Mouse (Mus musculus) spleen, postnatal 10 days (tissue): ENCODE data around the gene Scnm1.

ENCODE experiments used
- DNase-seq, 2 experiments: peaks; one replicate each; pipeline ENCODE4 v3.0.0; 2021 to 2022; ENCODE audit warnings: low spot score in 2 of 2

Scnm1 gene

GRCm38 (mm10) chr3:95133680-95134101, at the start of gene Scnm1, which contains the start of gene Lysmd1:
Gene Scnm1, minus strand, starts transcription at chr3:95134011.
Gene Lysmd1, plus strand, starts transcription at chr3:95134088.
- DNase-seq, result peak; percentile 68 to 92

DNA sequence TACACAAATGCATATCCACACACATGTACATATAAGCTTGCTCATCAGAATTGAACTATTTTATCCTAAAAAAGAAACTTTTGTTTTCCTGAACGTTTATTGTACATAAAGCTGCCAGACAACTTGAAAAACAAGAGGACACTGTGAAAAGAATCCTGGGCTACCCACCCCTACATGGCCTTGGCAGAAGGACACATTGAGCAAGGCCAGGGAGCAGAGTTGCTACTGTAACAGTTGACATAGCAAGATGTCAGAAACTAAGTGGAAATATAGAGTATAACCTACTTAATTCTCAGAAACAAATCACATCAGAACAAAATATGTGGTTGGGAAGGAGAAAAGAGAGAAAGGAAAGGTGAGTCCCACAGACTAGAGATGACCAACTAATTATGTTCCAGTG, 48.0 kb upstream of the Scnm1 start:
- no peak for DNase-seq

GRCm38 (mm10) chr3:95179890-95180289, 46.1 kb upstream of the Scnm1 start:
- DNase-seq, result no peak

- DNase-seq, result no peak
Observed at GRCm38 (mm10) chr3:95178948-95179347, 45.1 kb upstream of the Scnm1 start.

GRCm38 (mm10) chr3:95177583-95177982, 43.8 kb upstream of the Scnm1 start:
- DNase-seq, result no peak

DNA sequence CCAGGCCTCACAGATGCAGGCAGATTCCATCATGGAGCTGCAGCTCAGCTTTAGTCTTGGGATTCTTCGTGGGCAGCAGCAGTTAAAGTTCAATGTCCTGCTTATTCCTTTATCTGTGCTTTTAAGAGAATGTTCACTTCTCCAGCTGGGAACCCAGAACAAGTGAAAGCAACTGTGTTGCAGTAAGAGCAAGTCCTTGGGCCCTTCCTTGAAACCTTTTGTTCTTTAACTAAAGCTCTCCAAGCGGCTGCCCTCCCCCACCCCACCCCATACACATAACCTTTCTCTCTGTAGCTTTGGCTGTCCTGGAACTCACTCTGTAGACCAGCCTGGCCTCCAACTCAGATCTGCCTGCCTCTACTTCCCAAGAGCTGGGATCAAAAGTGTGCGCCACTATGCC, 42.7 kb upstream of the Scnm1 start:
- no peak for DNase-seq

DNA sequence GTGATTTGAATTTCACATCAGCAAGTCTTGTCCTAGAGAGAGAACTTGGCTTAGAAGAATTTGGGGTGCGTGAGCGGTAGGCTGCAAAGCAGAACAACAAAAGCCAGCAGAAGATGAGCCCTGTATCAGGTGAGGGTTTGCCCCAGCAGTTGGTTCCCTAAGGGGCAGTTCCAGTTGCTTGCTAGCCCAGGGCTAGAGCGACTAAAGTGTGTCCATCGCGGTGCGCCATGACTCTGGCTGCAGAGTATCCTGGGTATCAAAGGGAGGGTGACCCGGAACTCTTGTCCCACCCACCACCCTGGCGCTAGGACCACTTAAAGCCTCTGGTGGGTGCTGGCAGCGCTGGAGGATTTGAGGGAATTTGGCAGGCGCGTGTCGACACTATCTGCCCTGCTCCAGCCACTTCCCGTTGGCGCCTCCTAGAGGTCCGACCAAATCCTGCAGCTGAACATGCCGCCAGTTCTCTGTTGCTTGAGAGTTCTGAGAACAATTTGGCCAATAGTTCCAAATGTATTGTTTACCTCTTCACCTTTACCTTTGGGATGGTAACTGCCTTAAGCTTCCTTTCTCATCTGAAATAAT, 40.3 kb upstream of the Scnm1 start:
- peak; percentile 84 to 91 for DNase-seq

GRCm38 (mm10) chr3:95173256-95173949, 39.6 kb upstream of the Scnm1 start:
- peak; percentile 24 to 32 for DNase-seq

GRCm38 (mm10) chr3:95172526-95173255, 38.9 kb upstream of the Scnm1 start:
- peak in 1 of 2 experiments; percentile 23 for DNase-seq

- no peak for DNase-seq
Observed at GRCm38 (mm10) chr3:95171105-95171504, 37.3 kb upstream of the Scnm1 start.

GRCm38 (mm10) chr3:95169996-95170395, 36.2 kb upstream of the Scnm1 start:
- no peak for DNase-seq

- DNase-seq, result no peak
Observed at GRCm38 (mm10) chr3:95164840-95165239, 31.0 kb upstream of the Scnm1 start.

DNA sequence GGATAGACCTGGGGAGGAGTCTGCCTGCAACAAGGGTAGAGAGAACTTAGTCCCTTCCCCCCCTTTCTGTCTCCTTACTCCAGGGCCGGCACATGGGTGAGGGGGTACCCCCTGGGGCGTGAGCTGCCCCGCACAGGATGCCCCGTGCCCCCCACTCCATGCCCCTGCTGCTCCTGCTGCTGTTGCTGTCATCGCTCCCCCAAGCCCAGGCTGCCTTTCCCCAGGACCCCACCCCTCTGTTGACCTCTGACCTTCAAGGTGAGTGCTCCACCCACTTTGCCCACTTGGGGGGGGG, 30.4 kb upstream of the Scnm1 start:
- no peak for DNase-seq

DNA sequence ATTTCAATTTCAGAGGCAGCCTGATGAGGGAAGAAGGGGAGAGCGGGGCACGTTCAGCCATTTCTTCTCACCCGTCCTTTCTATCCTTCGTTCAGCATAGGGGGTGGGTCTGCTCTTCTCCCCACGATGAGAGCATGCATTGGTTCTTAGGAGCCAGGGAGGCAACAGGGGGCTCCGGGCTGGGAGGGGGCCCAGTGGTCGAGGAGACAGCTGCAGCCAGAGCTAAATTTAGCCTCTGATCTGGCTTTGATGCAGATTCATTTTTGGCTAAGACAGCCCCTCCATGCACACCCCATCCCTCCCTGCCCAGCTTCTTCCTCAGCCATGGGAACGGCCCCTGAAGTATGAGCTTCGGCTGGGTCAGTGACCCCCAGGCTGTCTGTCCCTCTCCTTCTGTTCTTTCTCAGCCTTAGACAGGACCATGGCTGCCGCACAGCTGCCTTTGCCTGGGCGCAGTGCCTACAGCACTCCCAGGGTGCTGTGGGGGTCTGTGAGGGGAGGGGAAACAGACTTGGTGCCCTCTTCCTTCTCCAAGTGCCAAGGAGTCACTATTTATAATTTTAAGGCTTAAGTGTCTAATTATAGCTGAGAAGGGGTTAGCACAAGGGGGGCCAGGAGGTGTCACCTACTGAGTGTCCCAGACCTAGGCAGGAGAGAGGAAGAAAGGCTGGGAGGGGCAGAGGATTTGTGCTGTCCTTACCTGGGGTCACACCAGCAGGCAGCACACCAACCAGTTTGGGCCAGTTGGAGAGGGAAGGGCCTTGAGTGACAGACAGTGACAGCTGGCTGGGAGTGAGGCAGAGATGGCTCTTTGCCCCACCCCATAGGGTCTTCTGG, 29.8 kb upstream of the Scnm1 start:
- no peak for DNase-seq

DNA sequence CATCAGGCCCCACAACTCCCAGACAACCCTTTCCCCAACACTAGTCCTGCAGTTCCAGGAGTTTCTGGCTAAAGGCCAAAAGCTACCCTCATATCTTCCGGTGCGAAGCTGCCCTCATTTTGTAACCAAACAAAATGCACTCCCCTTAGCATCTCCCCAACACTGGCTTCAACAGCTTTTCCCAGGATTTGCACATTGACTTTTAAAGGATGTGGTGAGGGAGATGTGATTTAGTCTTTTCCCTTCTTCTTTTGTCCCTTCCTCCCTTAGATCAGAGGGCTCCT, 28.5 kb upstream of the Scnm1 start:
- DNase-seq, result no peak

GRCm38 (mm10) chr3:95161618-95162344, 28.0 kb upstream of the Scnm1 start:
- DNase-seq, result peak in 1 of 2 experiments; percentile 16

DNA sequence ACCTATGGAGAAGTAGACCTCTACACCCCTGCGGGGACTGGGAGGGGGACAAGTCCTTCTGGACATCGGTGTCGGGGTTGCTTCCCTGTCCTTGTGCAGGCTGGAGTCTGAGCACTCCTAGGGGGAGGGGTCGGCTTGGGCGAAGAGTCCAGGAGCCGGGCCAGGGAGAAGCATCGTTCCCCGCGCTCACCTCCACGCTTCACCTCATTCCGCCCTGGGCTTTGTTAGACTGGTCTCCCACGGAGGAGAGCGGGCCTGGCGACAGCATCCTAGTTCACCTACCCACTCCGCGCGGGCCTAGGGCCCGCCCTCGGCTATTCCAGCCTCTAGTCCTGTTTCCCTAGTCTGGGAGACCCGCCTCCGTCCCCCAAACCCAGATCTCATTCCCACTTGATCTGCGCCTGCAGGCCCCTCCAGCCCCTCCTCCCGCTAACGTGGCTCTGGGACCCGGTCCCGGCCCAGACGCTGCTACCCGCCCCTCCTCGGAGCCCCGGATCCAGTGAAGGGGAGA, 27.3 kb upstream of the Scnm1 start:
- DNase-seq, result peak in 1 of 2 experiments; percentile 37

- peak; percentile 78 to 89 for DNase-seq
Observed at GRCm38 (mm10) chr3:95159987-95160963, 26.5 kb upstream of the Scnm1 start, which contains the start of gene Sema6c. Gene Sema6c, plus strand, starts transcription at chr3:95160457.

DNA sequence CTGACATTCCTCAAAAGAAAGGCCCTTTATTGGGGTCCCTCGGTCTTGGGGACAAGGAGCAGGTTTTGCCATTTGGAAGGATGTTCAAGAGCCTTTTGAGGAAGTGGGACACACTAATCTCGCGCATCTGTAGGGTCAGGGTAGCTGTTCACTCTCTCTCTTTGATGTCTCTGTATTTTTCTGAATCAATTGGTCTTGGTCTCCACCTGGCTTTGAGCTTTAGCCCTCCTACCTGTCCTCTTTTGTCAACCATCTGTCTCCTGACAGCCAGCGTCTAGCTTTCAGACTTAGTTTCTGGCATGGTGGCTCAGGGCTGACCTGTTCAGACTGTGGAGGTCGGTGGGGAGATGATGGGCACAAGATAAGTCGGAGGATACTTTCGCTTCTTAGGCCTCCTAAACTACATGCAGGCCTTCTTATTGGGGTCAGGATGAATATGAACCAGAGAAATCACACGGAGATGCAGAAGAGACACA, 25.7 kb upstream of the Scnm1 start:
- DNase-seq, result no peak

DNA sequence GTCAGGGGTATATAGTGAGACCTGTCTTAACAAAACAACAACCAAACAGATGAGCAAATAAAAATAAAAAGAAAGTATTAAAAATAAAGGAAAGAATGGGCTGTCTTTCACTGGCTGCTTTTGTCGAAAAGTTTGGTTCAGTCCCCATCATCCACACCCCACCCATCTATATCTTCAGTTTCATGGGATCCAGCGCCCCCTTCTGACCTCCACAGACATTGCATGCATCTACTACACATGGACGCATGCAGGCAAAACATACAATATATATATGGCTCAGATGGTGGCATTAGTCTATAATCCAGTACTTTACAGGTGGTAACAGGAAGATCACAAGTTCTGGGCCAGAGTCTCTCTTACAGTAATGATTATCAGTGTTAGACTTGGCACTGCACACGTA, 20.1 kb upstream of the Scnm1 start:
- DNase-seq, result peak; percentile 50 to 80
